Mouse (Mus musculus): ENCODE measurements at regions not wholly inside any gene's neighbourhood (a gene's known extent, or its start where the extent isn't known, plus 50 kb on each side); places are given as distances from the start of the nearest gene placed in this dataset.

DNA sequence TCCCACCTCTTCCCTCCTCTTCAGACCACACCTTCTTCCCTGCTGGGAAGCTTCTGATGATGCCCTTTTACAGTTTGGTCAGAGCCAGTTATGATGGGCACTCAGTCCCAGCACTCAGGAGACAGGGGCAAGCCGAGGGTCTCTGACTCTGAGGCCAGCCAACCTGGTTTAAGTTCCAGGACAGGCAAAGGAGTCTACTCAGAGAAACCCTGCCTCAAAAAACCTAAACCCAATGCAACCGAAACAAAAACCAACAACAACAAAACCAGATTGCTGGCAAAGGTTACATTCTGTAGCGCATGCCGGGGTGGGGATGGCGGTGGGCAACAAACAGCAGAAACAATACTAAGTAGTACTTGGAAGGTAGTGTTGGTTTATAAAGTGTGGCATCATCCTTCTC lies 260.2 kb downstream of the Cog6 start:
- no peak for DNase-seq (ENCODE audit: low read depth, low spot score)

- DNase-seq (ENCODE audit: low read depth, low spot score): no peak
Observed at GRCm38 (mm10) chr3:52756006-52756405, 261.0 kb downstream of the Cog6 start.

DNA sequence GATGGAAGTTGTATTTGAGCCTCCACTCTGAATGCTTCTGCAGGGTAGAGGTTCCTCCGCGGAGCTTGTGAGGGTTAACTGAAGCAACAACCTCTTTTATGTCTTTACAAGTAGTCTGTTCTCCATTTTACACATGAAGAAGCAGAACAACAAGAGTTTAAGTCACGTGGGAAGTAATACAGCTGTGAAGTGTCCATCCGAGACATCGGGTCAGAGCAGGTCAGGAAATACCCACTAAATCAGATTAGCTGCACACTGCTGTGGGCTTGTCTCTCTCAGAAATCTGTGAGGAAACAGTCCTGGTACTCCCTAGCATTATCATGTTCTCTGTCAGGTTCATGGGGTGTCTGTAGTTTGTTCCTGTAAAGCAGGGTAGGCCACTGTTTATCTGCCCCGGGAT lies 262.1 kb downstream of the Cog6 start:
- DNase-seq (ENCODE audit: low read depth, low spot score): no peak

- no peak for DNase-seq (ENCODE audit: low read depth, low spot score)
Observed at GRCm38 (mm10) chr3:52754401-52754800, 262.6 kb downstream of the Cog6 start.

DNA sequence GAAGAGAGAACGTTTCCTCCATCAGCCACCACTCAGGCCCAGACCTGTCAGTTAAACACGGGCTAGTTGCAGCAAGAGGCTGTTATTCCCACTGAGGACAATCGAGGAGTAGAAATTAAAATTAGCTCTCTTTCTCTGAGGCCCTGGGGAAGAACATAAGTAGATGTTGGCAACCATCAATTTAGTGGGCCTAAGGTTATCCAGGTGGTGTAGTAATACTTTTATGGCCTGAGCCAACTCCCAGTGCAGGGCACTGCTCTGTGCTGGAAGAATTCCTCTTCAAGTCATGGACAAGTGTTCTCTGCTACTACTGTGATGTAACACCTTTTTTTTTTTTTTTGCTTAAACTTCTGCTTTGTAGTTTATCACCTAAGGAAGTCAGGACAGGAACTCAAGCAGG lies 270.1 kb downstream of the Cog6 start:
- no peak for DNase-seq (ENCODE audit: low read depth, low spot score)

DNA sequence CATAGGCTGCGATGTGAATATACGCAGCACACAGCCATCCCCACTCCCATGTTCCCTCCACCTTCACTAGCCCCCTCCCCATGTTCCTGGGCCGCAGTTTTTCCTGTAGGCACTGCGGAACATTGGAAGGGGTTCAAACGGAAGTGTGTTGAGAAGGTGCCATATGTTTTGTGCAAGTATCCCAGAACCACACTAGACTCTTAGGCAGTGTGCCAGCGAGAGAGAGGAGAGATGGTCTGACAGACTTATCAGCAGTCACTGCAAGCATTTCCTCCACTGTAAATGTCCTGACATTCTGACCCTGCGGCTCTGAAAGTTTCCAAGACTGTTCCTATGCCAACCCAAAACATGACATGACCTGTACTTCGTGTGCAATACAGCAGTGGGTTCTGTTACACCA lies 272.7 kb downstream of the Cog6 start:
- no peak for DNase-seq (ENCODE audit: low read depth, low spot score)

GRCm38 (mm10) chr3:52740466-52741026 lies 276.5 kb downstream of the Cog6 start:
- no peak for DNase-seq (ENCODE audit: low read depth, low spot score)

- no peak for DNase-seq (ENCODE audit: low read depth, low spot score)
Observed at GRCm38 (mm10) chr3:52739526-52739925, 277.5 kb downstream of the Cog6 start.

DNA sequence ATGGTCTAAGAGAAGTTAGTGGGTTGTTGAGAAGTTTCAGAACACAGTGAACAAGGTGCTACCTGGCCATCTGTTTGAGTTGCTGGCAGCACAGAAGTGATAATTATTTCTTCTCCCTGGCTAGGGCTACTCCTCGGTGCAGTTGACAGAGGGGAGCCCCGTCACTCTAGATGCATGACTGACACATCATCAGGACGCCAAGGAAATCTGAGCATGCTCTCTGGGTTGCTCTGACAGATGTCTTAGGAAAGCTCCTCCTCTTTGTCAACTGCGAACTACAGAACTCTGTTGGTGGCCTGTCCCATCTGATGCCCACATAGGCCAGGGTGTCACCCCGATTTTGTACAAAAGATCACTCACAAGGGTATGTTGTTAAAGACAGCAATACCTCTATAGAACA lies 278.7 kb downstream of the Cog6 start:
- no peak for DNase-seq (ENCODE audit: low read depth, low spot score)

- no peak for DNase-seq (ENCODE audit: low read depth, low spot score)
Observed at GRCm38 (mm10) chr3:52735939-52736338, 281.1 kb downstream of the Cog6 start.

- DNase-seq (ENCODE audit: low read depth, low spot score): no peak
Observed at GRCm38 (mm10) chr3:52731941-52732340, 285.1 kb downstream of the Cog6 start.

DNA sequence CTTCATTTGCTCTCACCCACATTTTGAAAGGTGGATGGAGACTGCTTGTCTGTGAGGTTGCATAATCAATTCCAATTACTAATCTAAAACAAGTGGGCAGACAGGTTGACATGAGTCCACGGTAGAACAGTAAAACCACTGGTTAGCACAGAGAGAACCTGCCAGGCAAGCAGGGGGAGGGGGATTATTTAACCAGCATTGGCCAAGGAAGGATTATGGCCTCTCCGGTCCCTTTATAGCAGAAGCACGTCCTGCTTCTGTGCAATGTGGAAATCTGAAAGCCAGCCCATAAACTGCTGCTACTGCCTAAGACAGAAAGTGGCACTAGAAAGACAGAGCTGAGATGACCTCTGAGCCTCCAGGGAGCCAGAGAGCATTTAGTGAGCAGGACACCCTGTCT lies 285.5 kb downstream of the Cog6 start:
- DNase-seq (ENCODE audit: low read depth, low spot score): no peak

GRCm38 (mm10) chr3:52729731-52730130 lies 287.3 kb downstream of the Cog6 start:
- DNase-seq (ENCODE audit: low read depth, low spot score): no peak

DNA sequence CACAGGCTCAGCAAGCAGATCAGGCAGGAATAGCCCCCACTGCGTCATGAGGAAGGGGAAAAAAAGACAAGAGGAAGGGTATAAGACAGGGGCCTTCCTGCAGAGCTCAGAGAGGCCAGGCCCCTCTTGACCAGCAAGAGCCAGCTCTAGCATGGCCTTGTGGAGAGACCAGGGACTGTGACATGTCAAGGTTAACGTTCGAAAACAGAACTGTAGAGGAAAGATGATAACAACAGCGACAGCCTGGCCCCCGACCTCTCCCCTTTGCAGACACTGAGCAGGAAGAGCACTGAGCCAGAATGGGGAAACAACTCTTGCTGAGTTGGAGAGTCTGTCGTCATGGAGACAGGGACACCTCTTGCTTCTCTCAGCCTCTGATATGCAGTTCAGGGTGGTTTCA lies 288.2 kb downstream of the Cog6 start:
- DNase-seq (ENCODE audit: low read depth, low spot score): no peak

- no peak for DNase-seq (ENCODE audit: low read depth, low spot score)
Observed at GRCm38 (mm10) chr3:52728426-52728825, 288.6 kb downstream of the Cog6 start.

DNA sequence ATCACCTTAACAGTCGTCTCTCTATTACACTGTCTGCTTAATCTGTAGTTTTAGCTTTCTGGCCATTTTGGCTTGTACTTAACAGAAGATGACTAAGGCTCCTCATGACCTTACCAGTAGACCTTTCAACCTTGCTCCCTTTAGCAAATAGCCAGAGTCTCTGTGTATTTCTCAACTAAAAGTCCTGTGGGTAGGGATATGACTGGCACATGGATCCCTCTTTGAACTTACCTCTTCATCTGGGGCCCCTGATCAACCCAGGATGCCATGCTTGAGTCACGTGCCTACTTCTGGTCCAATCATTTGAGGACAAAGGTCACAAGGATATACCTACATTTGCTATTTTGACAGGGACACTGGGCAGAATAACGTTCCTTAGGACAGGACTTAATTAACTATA lies 292.7 kb downstream of the Cog6 start:
- no peak for DNase-seq (ENCODE audit: low read depth, low spot score)

- DNase-seq (ENCODE audit: low read depth, low spot score): no peak
Observed at GRCm38 (mm10) chr3:52722946-52723345, 294.1 kb downstream of the Cog6 start.

GRCm38 (mm10) chr3:52719181-52719580 lies 297.9 kb downstream of the Cog6 start:
- DNase-seq (ENCODE audit: low read depth, low spot score): no peak

GRCm38 (mm10) chr3:52717324-52717723 lies 299.7 kb downstream of the Cog6 start:
- no peak for DNase-seq (ENCODE audit: low read depth, low spot score)

DNA sequence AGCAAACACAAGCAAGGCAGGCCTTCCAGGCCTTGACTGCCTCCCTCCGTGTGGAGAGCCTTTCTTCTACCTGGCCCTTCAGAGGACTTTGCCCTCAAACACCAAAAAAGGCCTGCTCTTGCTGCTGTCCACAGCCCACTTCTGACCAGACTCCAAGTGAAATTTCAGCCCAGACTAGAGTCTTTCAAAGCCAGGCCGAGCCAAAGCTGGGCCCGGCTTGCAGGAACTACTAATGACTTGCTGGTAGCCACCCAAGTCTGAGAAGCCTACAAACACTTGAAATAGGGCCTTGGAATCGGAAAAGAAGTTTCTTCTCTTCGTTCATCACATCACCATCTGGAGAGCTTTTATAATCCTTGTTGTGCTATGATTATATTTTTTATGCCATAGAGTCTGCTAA lies 304.9 kb downstream of the Cog6 start:
- no peak for DNase-seq (ENCODE audit: low read depth, low spot score)

DNA sequence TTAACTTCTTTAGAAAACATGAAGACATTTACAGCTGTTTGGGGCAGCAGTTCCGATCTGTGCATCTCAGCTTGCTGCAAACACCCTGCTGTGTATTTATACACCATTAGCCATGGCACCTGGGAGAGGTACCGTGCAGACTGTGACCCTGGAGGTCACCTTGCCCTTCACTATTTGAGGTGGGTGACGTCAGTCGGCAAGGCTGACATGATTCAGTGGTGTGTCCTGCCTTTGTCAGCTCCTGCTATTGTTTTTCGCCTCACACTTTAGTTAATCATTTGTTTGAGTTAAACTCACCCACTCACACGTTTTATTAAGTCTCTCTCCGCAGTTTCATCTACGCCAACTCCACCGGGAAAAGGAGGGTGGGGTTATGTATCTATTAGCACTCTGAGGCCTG lies 305.9 kb downstream of the Cog6 start:
- DNase-seq (ENCODE audit: low read depth, low spot score): no peak

- no peak for DNase-seq (ENCODE audit: low read depth, low spot score)
Observed at GRCm38 (mm10) chr3:52708746-52709145, 308.3 kb downstream of the Cog6 start.

GRCm38 (mm10) chr3:52708301-52708700 lies 308.7 kb downstream of the Cog6 start:
- no peak for DNase-seq (ENCODE audit: low read depth, low spot score)

GRCm38 (mm10) chr3:52706626-52707025 lies 310.4 kb downstream of the Cog6 start:
- no peak for DNase-seq (ENCODE audit: low read depth, low spot score)

Data from retina, adult 2 months (tissue).